Mouse (Mus musculus) cortical plate, adult 2 months (tissue): Measurements from ENCODE around the gene Naglu. TPM values are rescaled to one million over a fixed set of nuclear protein-coding genes. Genes with fewer than 3 reads are reported as not detected.

Source experiments
- H3K27ac ChIP-seq: fragments of 200-500 bp; 2 replicates; pipeline ENCODE4 v1.5.1; 2012; ENCODE audit warnings: low read length, control low read depth, inconsistent platforms; ENCODE audit not compliant: insufficient read depth
- H3K4me1 ChIP-seq: fragments of 200-500 bp; 2 replicates; pipeline ENCODE4 v1.6.1; 2011; ENCODE audit warnings: low read length; ENCODE audit not compliant: control insufficient read depth, insufficient read depth
- H3K4me3 ChIP-seq: fragments of 200-500 bp; 2 replicates; pipeline ENCODE4 v1.5.1; 2011; ENCODE audit warnings: mild to moderate bottlenecking, low read length, control low read depth; ENCODE audit not compliant: insufficient read depth
- CTCF ChIP-seq: fragments of 200-500 bp; IDR thresholded peaks from 2 replicates; pipeline ENCODE4 v1.5.1; 2011; ENCODE audit warnings: mild to moderate bottlenecking, control low read depth, low read length; ENCODE audit not compliant: insufficient read depth; ENCODE audit errors: extremely low read depth
- POLR2A ChIP-seq: fragments of 200-500 bp; IDR thresholded peaks from 2 replicates; pipeline ENCODE4 v1.6.1; 2011; ENCODE audit warnings: mild to moderate bottlenecking, low read length, control low read depth; ENCODE audit not compliant: insufficient read depth; ENCODE audit errors: extremely low read depth
- polyA plus RNA-seq: library from polyadenylated mRNA; depleted of rRNA; stranded (reverse); fragments of >200 nt; gene quantifications from 2 replicates; pipeline ENCODE4 v1.2.3, GENCODE M21; 2012

The Naglu gene
- polyA plus RNA-seq, 1 experiment, result 10.3 TPM

DNA sequence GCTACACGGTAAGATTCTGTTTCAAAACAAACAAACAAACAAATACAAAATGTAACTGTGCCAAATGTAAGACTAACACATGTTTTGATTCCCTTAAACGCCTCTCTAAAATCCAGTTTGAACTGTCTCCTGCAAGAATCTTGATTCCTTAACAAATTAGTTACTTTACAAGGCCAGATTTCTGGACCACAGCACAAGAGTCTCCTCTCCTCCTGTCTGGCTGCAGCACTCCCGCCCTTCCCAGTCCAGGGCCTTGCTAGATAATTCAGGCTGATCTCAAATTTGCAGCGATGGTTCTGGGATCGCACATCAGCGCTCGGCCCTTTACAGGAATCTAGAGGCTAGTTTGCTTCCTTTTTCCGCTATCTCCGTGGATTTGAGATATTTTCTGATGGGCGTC lies 11.8 kb downstream of the Naglu start:
- H3K27ac ChIP-seq, result 0 out of 2 replicates have a peak overlapping the region, but pooled peaks have one; percentile 6
- H3K4me1 ChIP-seq, result peaks cover 2% of the 10 kb centered on the region; the same call in 1 of the 2 replicates
- H3K4me3 ChIP-seq, result peak overlapping the region; percentile 90
- no peak for TF ChIP-seq CTCF
- TF ChIP-seq POLR2A, result no peak

DNA sequence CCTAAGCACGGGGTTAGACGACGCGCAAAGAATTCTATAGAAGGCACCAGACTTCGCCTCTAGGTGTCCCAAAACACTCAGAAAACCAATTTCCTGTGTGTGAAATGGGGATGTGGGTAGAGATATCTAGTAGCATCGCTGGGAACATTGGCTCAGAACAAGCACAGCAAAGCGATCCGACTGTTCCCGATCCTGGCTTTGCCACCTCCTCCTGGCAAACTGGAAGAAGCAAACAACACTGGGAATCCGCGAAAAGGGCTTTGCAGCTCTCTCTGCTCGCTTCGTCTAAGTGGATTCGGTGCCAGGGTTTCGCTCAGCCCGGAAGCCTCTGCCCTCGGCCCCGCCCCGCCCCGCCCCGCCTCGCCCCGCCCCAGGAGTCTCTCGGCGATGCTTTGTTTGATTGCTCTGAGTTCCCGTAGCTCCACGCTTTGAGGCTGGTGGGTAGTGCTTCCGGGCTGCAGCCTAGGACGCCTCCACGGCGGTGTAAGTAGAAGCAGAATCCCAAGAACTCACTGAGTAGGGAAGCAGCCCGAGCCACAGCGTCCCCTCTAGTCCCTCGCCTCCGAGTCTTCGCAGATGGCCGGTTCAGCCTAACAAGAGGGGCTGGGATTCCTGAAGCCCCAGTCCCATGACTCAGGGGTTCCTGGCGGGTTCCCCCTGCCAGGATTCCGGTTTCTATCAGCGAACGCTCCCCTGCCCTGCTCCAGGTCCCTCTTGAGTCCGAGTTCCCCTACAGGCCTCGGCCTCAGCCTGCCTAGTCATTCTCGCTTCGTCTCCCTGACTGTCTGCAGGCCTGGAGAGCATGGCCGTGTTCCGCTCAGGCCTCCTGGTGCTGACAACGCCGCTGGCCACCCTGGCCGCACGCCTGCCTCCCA lies 12.6 kb downstream of the Naglu start, which contains the start of gene Coasy:
Coasy (plus strand) TSS at position 358 of the 875 bp plus-strand sequence.
- peaks cover 2% of the 10 kb centered on the region; the same call in 1 of the 2 replicates for H3K4me1 ChIP-seq
- TF ChIP-seq POLR2A (peak; percentile 68), CTCF (peak; percentile 28; the same call in 1 of the 2 replicates)
- peak within 1 kb of the TSS; percentile 26 for H3K27ac ChIP-seq
- H3K4me3 ChIP-seq, result peak within 1 kb of the TSS; percentile 90

DNA sequence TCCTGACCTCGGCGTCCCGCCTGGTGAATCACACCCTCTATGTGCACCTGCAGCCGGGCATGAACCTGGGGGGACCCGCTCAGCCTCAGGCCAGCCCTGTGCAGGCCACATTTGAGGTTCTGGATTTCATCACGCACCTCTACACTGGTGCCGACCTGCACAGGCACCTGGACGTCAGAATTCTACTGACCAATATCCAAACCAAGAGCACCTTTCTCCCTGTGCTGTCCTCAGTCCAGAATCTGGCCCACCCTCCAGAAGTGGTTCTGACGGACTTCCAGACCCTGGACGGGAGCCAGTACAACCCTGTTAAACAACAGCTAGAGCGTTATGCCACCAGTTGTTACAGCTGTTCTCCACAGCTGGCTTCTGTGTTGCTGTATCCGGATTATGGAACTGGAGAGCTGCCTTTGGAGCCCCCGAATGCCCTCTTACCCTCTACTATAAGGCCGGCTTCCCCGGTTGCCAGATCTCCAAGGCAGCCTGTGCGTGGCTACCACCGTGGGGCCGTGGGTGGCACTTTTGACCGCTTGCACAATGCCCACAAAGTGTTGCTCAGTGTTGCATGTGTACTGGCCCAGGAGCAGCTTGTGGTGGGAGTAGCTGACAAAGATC lies 13.4 kb downstream of the Naglu start:
- Histone ChIP-seq H3K4me3 (peak overlapping the region; percentile 90), H3K4me1 (peaks cover 5% of the 10 kb centered on the region), H3K27ac (peak overlapping the region; percentile 26)
- TF ChIP-seq POLR2A, result no peak
- no peak for TF ChIP-seq CTCF

DNA sequence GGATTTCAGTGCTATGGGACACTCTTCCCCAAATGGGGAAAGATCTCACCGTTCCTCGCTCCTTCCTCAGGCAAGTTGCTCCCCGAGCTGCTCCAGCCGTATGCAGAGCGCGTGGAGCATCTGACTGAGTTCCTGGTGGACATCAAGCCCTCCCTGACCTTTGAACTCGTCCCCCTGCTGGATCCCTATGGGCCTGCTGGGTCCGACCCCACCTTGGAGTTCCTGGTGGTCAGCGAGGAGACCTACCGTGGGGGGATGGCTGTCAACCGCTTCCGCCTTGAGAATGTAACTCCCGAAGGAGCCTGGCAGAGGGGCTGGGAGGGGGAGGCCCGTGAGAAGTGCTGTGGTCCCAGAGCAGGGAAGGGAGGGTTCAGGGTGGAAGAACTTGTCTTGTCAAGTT lies 14.4 kb downstream of the Naglu start:
- H3K4me1 ChIP-seq, result peaks cover 5% of the 10 kb centered on the region

DNA sequence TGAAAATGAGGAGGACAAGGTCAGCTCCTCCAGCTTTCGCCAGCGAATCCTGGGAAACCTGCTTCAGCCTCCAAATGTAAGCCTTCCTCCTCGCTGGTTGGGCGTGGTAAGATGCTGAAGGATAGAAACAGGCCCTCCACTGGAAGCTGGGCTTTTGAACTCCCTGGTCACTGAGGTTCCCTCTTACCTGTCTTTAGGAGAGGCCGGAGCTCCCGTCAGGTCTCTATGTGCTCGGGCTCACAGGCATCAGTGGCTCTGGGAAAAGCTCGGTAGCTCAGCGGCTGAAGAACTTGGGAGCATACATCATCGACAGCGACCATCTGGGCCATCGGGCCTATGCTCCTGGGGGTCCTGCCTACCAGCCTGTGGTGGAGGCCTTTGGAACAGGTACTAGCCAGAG lies 15.0 kb downstream of the Naglu start:
- peaks cover 5% of the 10 kb centered on the region for H3K4me1 ChIP-seq
- H3K27ac ChIP-seq, result no peak overlapping the region
- TF ChIP-seq CTCF (no peak), POLR2A (no peak)
- no peak overlapping the region for H3K4me3 ChIP-seq

More for the DNA sequence above, 14.4 kb downstream of the Naglu start:
- Histone ChIP-seq H3K27ac (no peak overlapping the region), H3K4me3 (no peak overlapping the region)
- no peak for TF ChIP-seq CTCF
- TF ChIP-seq POLR2A, result no peak

DNA sequence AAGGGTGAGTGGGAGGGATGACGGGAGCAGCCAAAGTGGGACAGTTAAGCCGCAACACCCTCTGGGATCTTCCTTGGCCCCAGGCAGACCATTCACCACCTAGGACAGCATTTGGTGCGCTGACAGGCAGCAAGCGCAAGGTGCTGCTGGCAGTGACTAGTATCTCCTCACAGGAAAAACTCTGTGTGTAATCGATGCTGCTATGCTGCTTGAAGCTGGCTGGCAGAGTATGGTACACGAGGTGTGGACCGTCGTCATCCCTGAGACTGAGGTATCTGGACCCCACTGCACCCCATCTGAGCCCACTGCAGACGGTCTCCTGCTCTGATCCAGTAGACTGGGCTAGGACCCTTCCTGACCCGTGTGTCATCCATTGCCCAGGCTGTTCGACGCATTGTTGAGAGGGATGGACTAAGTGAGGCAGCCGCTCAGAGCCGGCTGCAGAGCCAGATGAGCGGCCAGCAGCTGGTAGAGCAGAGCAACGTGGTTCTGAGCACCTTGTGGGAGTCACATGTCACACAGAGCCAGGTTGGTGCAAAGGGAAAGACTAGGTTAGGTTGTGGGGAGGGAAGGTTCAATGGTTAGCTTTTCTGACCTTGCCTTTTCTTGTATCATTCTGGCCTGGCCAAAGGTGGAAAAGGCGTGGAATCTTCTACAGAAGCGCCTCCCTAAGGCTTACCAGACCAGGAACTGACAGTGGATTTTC lies 16.0 kb downstream of the Naglu start:
- H3K4me3 ChIP-seq, result no peak overlapping the region
- no peak overlapping the region for H3K27ac ChIP-seq
- peaks cover 5% of the 10 kb centered on the region for H3K4me1 ChIP-seq
- TF ChIP-seq CTCF (no peak), POLR2A (no peak)

DNA sequence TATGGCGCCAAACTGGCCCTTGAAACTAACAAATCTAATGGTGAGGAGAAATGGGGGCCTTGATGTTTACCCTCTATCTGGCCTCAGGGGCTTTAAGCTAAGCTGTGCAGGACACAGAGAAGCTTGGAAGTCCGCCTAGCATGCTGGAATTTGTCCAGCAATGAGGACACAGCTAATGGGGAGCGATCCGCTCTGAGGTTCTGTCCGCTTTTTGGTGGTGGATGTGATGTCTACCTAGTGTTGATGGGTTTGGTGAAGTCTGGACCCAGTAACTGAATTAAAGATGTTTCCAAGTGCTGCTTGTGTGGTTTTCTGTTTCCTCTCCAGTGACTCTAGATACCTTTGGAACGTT lies 16.5 kb downstream of the Naglu start:
- Histone ChIP-seq H3K4me3 (peak overlapping the region; percentile 79; the same call in 1 of the 2 replicates), H3K27ac (no peak overlapping the region), H3K4me1 (peaks cover 5% of the 10 kb centered on the region)
- TF ChIP-seq POLR2A, result no peak
- no peak for TF ChIP-seq CTCF

DNA sequence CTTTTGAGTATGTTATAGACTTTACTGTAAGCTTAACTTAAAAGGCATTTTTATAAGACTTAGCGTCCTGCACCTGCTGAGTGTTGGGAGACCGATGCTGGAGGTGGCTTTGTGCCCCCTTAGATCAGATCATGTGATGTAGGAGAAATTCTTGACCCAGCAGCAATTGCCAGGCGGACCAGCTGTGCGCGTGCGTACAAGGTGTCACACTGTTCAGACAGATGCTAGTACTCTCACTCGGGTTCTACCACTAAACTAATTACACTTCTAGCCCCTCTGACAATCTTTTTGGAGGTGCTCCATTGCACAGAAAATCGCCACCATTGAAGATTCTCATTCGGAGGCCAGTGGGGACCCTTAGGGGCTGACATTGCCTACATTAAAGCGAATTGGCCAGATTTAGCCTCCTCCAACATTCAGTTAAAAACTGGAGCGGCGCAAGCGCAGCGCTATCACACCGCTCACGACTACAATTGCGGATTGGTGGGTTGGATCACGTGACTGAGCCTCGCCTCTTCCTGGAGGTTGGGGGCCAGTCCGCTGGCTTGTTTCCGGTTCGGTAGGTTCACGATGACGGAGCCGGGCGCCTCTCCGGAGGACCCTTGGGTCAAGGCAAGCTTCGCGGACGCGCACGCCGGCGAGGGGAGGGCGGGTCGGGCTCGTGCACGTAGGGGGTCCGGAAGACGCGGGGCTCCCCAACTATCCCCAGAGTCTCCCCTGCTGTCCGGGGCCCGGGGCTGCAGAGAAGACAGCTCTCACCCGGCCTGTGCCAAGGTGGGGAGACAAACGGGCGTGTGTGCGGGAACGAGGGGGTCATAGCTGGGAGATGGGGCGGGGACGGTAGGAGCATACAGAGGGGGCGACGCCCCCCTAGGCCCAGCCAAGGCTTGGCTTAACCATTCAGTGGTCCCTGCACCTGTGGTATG lies 17.2 kb downstream of the Naglu start, which contains the start of gene Mlx:
Mlx (plus strand) TSS at position 522 of the 926 bp plus-strand sequence.
- no peak within 1 kb of the TSS for H3K27ac ChIP-seq
- peaks cover 5% of the 10 kb centered on the region for H3K4me1 ChIP-seq
- TF ChIP-seq POLR2A (peak; percentile 90), CTCF (no peak)
- peak within 1 kb of the TSS; percentile 79 for H3K4me3 ChIP-seq

DNA sequence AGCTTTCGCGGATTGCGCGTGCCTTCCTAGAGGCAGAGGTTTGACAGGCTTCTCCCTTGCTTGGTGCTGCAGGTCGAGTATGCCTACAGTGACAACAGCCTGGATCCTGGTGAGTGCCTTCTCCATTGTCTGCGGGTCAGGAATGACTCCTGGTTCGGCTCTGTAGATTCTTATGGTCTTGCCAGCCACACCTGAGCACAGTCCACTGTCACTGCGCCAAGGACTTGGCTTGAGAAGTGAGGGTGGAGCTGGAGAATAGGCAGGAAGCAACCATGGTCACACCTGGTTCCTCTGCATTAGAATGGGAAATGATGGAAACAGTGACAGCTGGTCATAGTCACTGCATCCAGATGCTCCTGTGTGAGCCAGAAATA lies 17.9 kb downstream of the Naglu start:
- peak overlapping the region; percentile 79 for H3K4me3 ChIP-seq
- TF ChIP-seq POLR2A (no peak), CTCF (no peak)
- H3K27ac ChIP-seq, result no peak overlapping the region
- H3K4me1 ChIP-seq, result peaks cover 5% of the 10 kb centered on the region
